Mouse (Mus musculus): ENCODE data around the gene Gpha2. TPM values are rescaled to one million over a fixed set of nuclear protein-coding genes. Genes with fewer than 3 reads are reported as not detected.

The Gpha2 gene
- polyA plus RNA-seq, 1 experiment from 2014 or later: not detected

GRCm38 (mm10) chr19:6245806-6246205 lies 19.6 kb downstream of the Gpha2 start:
- H3K9me3 ChIP-seq: no peaks in the 10 kb centered on the region
- 84% methylated on average over 1 of the region's 1 CpGs for WGBS
- no peak for ATAC-seq (ENCODE audit: low FRiP score, low read depth)
- H3K27ac ChIP-seq: no peak overlapping the region
- H3K4me2 ChIP-seq (replicated peaks): no peak overlapping the region
- peaks cover 56% of the 10 kb centered on the region for H3K36me3 ChIP-seq
- no peak overlapping the region for H3K4me3 ChIP-seq
- no peak overlapping the region for H3K9ac ChIP-seq
- peaks cover 8% of the 10 kb centered on the region for H3K4me1 ChIP-seq
- no peaks in the 10 kb centered on the region for H3K27me3 ChIP-seq (replicated peaks)

GRCm38 (mm10) chr19:6247526-6248300 lies 21.5 kb downstream of the Gpha2 start:
- 94% methylated on average over 29 of the region's 29 CpGs for WGBS
- Histone ChIP-seq H3K4me1 (peaks cover under 1% of the 10 kb centered on the region), H3K36me3 (peaks cover 74% of the 10 kb centered on the region), H3K27ac (no peak overlapping the region), H3K9me3 (no peaks in the 10 kb centered on the region), H3K4me3 (no peak overlapping the region), H3K9ac (no peak overlapping the region), H3K27me3 (replicated peaks) (no peaks in the 10 kb centered on the region), H3K4me2 (replicated peaks) (no peak overlapping the region)
- ATAC-seq (ENCODE audit: low FRiP score, low read depth): no peak

- no peaks in the 10 kb centered on the region for H3K9me3 ChIP-seq
- H3K9ac ChIP-seq: no peak overlapping the region
- no peak for ATAC-seq (ENCODE audit: low FRiP score, low read depth)
- H3K4me1 ChIP-seq: no peaks in the 10 kb centered on the region
- H3K4me2 ChIP-seq (replicated peaks): no peak overlapping the region
- 92% methylated on average over 4 of the region's 4 CpGs for WGBS
- no peaks in the 10 kb centered on the region for H3K27me3 ChIP-seq (replicated peaks)
- H3K27ac ChIP-seq: no peak overlapping the region
- no peak overlapping the region for H3K4me3 ChIP-seq
- H3K36me3 ChIP-seq: peaks cover 89% of the 10 kb centered on the region
Observed at GRCm38 (mm10) chr19:6253021-6253420, 26.8 kb downstream of the Gpha2 start.

GRCm38 (mm10) chr19:6260428-6260827 lies 34.2 kb downstream of the Gpha2 start:
- no peak overlapping the region for H3K4me2 ChIP-seq (replicated peaks)
- H3K4me3 ChIP-seq: no peak overlapping the region
- WGBS: 51% methylated on average over 2 of the region's 2 CpGs
- H3K9ac ChIP-seq: no peak overlapping the region
- ATAC-seq (ENCODE audit: low FRiP score, low read depth): no peak
- H3K4me1 ChIP-seq: no peaks in the 10 kb centered on the region
- H3K27ac ChIP-seq: no peak overlapping the region
- no peaks in the 10 kb centered on the region for H3K9me3 ChIP-seq
- H3K36me3 ChIP-seq: peaks cover 73% of the 10 kb centered on the region
- no peaks in the 10 kb centered on the region for H3K27me3 ChIP-seq (replicated peaks)

- 83% methylated on average over 4 of the region's 4 CpGs for WGBS
- ATAC-seq (ENCODE audit: low FRiP score, low read depth): no peak
- H3K4me3 ChIP-seq: no peak overlapping the region
- H3K9me3 ChIP-seq: no peaks in the 10 kb centered on the region
- H3K27ac ChIP-seq: no peak overlapping the region
- no peak overlapping the region for H3K4me2 ChIP-seq (replicated peaks)
- H3K36me3 ChIP-seq: peaks cover 67% of the 10 kb centered on the region
- H3K4me1 ChIP-seq: no peaks in the 10 kb centered on the region
- no peak overlapping the region for H3K9ac ChIP-seq
- H3K27me3 ChIP-seq (replicated peaks): no peaks in the 10 kb centered on the region
Observed at GRCm38 (mm10) chr19:6260946-6261345, 34.8 kb downstream of the Gpha2 start.

- H3K27ac ChIP-seq: no peak overlapping the region
- H3K9me3 ChIP-seq: no peaks in the 10 kb centered on the region
- no peak overlapping the region for H3K4me2 ChIP-seq (replicated peaks)
- no peaks in the 10 kb centered on the region for H3K27me3 ChIP-seq (replicated peaks)
- H3K4me1 ChIP-seq: no peaks in the 10 kb centered on the region
- H3K9ac ChIP-seq: 0 out of 2 replicates have a peak overlapping the region, but pooled peaks have one; percentile 13
- no peak for ATAC-seq (ENCODE audit: low FRiP score, low read depth)
- 92% methylated on average over 14 of the region's 14 CpGs for WGBS
- H3K4me3 ChIP-seq: no peak overlapping the region
- H3K36me3 ChIP-seq: peaks cover 63% of the 10 kb centered on the region
Observed at GRCm38 (mm10) chr19:6261379-6261778, 35.2 kb downstream of the Gpha2 start.

GRCm38 (mm10) chr19:6262222-6262621 lies 36.0 kb downstream of the Gpha2 start:
- WGBS: 63% methylated on average over 7 of the region's 7 CpGs
- Histone ChIP-seq H3K9ac (no peak overlapping the region), H3K36me3 (peaks cover 55% of the 10 kb centered on the region), H3K27me3 (replicated peaks) (no peaks in the 10 kb centered on the region), H3K4me3 (no peak overlapping the region), H3K4me1 (no peaks in the 10 kb centered on the region), H3K9me3 (no peaks in the 10 kb centered on the region), H3K4me2 (replicated peaks) (no peak overlapping the region), H3K27ac (no peak overlapping the region)
- ATAC-seq (ENCODE audit: low FRiP score, low read depth): no peak

GRCm38 (mm10) chr19:6262839-6263433 lies 36.8 kb downstream of the Gpha2 start:
- H3K4me2 ChIP-seq (replicated peaks): no peak overlapping the region
- peaks cover 47% of the 10 kb centered on the region for H3K36me3 ChIP-seq
- H3K9me3 ChIP-seq: no peaks in the 10 kb centered on the region
- H3K27ac ChIP-seq: no peak overlapping the region
- no peaks in the 10 kb centered on the region for H3K4me1 ChIP-seq
- no peaks in the 10 kb centered on the region for H3K27me3 ChIP-seq (replicated peaks)
- 81% methylated on average over 8 of the region's 8 CpGs for WGBS
- ATAC-seq (ENCODE audit: low FRiP score, low read depth): no peak
- H3K4me3 ChIP-seq: no peak overlapping the region
- H3K9ac ChIP-seq: no peak overlapping the region

GRCm38 (mm10) chr19:6264200-6264599 lies 38.0 kb downstream of the Gpha2 start:
- H3K9ac ChIP-seq: no peak overlapping the region
- H3K4me3 ChIP-seq: no peak overlapping the region
- no peak overlapping the region for H3K27ac ChIP-seq
- no peaks in the 10 kb centered on the region for H3K4me1 ChIP-seq
- no peaks in the 10 kb centered on the region for H3K9me3 ChIP-seq
- ATAC-seq (ENCODE audit: low FRiP score, low read depth): no peak
- H3K36me3 ChIP-seq: peaks cover 35% of the 10 kb centered on the region
- 67% methylated on average over 9 of the region's 9 CpGs for WGBS
- H3K4me2 ChIP-seq (replicated peaks): no peak overlapping the region
- H3K27me3 ChIP-seq (replicated peaks): no peaks in the 10 kb centered on the region

- Histone ChIP-seq H3K36me3 (peaks cover 29% of the 10 kb centered on the region), H3K9me3 (no peaks in the 10 kb centered on the region), H3K27ac (no peak overlapping the region), H3K4me2 (replicated peaks) (no peak overlapping the region), H3K4me1 (no peaks in the 10 kb centered on the region), H3K27me3 (replicated peaks) (no peaks in the 10 kb centered on the region), H3K9ac (no peak overlapping the region), H3K4me3 (no peak overlapping the region)
- no peak for ATAC-seq (ENCODE audit: low FRiP score, low read depth)
- WGBS: 88% methylated on average over 8 of the region's 8 CpGs
Observed at GRCm38 (mm10) chr19:6264945-6265344, 38.8 kb downstream of the Gpha2 start.

- peaks cover under 1% of the 10 kb centered on the region; the same call in 1 of the 2 replicates for H3K27me3 ChIP-seq (replicated peaks)
- no peak overlapping the region for H3K9ac ChIP-seq
- H3K4me1 ChIP-seq: no peaks in the 10 kb centered on the region
- 68% methylated on average over 6 of the region's 6 CpGs for WGBS
- no peak overlapping the region for H3K4me2 ChIP-seq (replicated peaks)
- no peaks in the 10 kb centered on the region for H3K9me3 ChIP-seq
- peaks cover 21% of the 10 kb centered on the region for H3K36me3 ChIP-seq
- no peak overlapping the region for H3K27ac ChIP-seq
- no peak for ATAC-seq (ENCODE audit: low FRiP score, low read depth)
- no peak overlapping the region for H3K4me3 ChIP-seq
Observed at GRCm38 (mm10) chr19:6265727-6266182, 39.6 kb downstream of the Gpha2 start.

GRCm38 (mm10) chr19:6267306-6268169 lies 41.4 kb downstream of the Gpha2 start:
- Histone ChIP-seq H3K36me3 (0 out of 2 replicates have a peak, but pooled peaks cover 3% of the 10 kb centered on the region), H3K4me3 (no peak overlapping the region), H3K9ac (no peak overlapping the region), H3K27me3 (replicated peaks) (peaks cover 7% of the 10 kb centered on the region; the same call in 1 of the 2 replicates), H3K4me1 (no peaks in the 10 kb centered on the region), H3K27ac (no peak overlapping the region), H3K4me2 (replicated peaks) (no peak overlapping the region), H3K9me3 (no peaks in the 10 kb centered on the region)
- 49% methylated on average over 11 of the region's 11 CpGs for WGBS
- ATAC-seq (ENCODE audit: low FRiP score, low read depth): no peak
